Mouse (Mus musculus): Measurements from ENCODE around the gene Rab42. TPM values are rescaled to one million over a fixed set of nuclear protein-coding genes. Genes with fewer than 3 reads are reported as not detected.

Rab42 gene
- 1.8 and 2.3 TPM in 2 replicates for polyA plus RNA-seq (2014; fragmentation: Nextera tagmentation; extraction: Ambion mirVana)

- Histone ChIP-seq H3K4me1 (ENCODE audit: control insufficient read depth, insufficient read depth, low read length) (no peaks in the 10 kb centered on the region), H3K36me3 (ENCODE audit: control insufficient read depth, insufficient read depth, low read length) (no peaks in the 10 kb centered on the region), H3K27me3 (replicated peaks; ENCODE audit: control insufficient read depth, insufficient read depth, low read length) (no peaks in the 10 kb centered on the region), H3K27ac (replicated peaks; ENCODE audit: low read depth, low read length) (peak within 1 kb of the TSS; percentile 56), H3K4me3 (ENCODE audit: low read depth, low read length) (peak within 1 kb of the TSS; percentile 47), H3K9ac (ENCODE audit: low read depth, low read length) (peak within 1 kb of the TSS; percentile 66), H3K9me3 (ENCODE audit: control insufficient read depth, low read length) (no peaks in the 10 kb centered on the region), H3K4me2 (ENCODE audit: low read depth, low read length) (peak within 1 kb of the TSS; percentile 69)
- 0% methylated on average over 15 of the region's 31 CpGs for WGBS
- DNase-seq (ENCODE audit: low spot score) = peak; percentile 79
- ATAC-seq (ENCODE audit: low read depth) = peak; percentile 81
These were observed at the start of gene Rab42 for GRCm38 (mm10) chr4:132302939-132303479. Rab42 (minus strand) TSS chr4:132303385.

GRCm38 (mm10) chr4:132352739-132353138 is 49.6 kb upstream of the Rab42 start:
- DNase-seq (ENCODE audit: low spot score) (no peak), ATAC-seq (ENCODE audit: low read depth) (no peak)
- Histone ChIP-seq H3K9me3 (ENCODE audit: control insufficient read depth, low read length) (no peaks in the 10 kb centered on the region), H3K4me3 (ENCODE audit: low read depth, low read length) (peak overlapping the region; percentile 85), H3K27me3 (replicated peaks; ENCODE audit: control insufficient read depth, insufficient read depth, low read length) (no peaks in the 10 kb centered on the region), H3K9ac (ENCODE audit: low read depth, low read length) (peak overlapping the region; percentile 94), H3K36me3 (ENCODE audit: control insufficient read depth, insufficient read depth, low read length) (peaks cover 37% of the 10 kb centered on the region), H3K27ac (replicated peaks; ENCODE audit: low read depth, low read length) (peak overlapping the region; percentile 92), H3K4me1 (ENCODE audit: control insufficient read depth, insufficient read depth, low read length) (peaks cover 10% of the 10 kb centered on the region), H3K4me2 (ENCODE audit: low read depth, low read length) (peak overlapping the region; percentile 79)
- under 1% methylated on average over 14 of the region's 14 CpGs for WGBS

GRCm38 (mm10) chr4:132351401-132351800 is 48.2 kb upstream of the Rab42 start:
- ATAC-seq (ENCODE audit: low read depth) (no peak), DNase-seq (ENCODE audit: low spot score) (no peak)
- Histone ChIP-seq H3K4me2 (ENCODE audit: low read depth, low read length) (peak overlapping the region; percentile 79), H3K4me1 (ENCODE audit: control insufficient read depth, insufficient read depth, low read length) (peaks cover 10% of the 10 kb centered on the region), H3K9ac (ENCODE audit: low read depth, low read length) (peak overlapping the region; percentile 94; the same call in 1 of the 2 replicates), H3K36me3 (ENCODE audit: control insufficient read depth, insufficient read depth, low read length) (peaks cover 26% of the 10 kb centered on the region), H3K27ac (replicated peaks; ENCODE audit: low read depth, low read length) (no peak overlapping the region), H3K27me3 (replicated peaks; ENCODE audit: control insufficient read depth, insufficient read depth, low read length) (no peaks in the 10 kb centered on the region), H3K4me3 (ENCODE audit: low read depth, low read length) (peak overlapping the region; percentile 85), H3K9me3 (ENCODE audit: control insufficient read depth, low read length) (no peaks in the 10 kb centered on the region)
- WGBS = 42% methylated on average over 1 of the region's 1 CpGs

GRCm38 (mm10) chr4:132350854-132351253 is 47.7 kb upstream of the Rab42 start:
- 62% methylated on average over 3 of the region's 3 CpGs for WGBS
- no peak for DNase-seq (ENCODE audit: low spot score)
- H3K9ac ChIP-seq (ENCODE audit: low read depth, low read length) = 0 out of 2 replicates have a peak overlapping the region, but pooled peaks have one; percentile 30
- ATAC-seq (ENCODE audit: low read depth) = no peak
- no peak overlapping the region for H3K4me3 ChIP-seq (ENCODE audit: low read depth, low read length)
- no peak overlapping the region; the same call in 1 of the 2 replicates for H3K27ac ChIP-seq (replicated peaks; ENCODE audit: low read depth, low read length)
- H3K27me3 ChIP-seq (replicated peaks; ENCODE audit: control insufficient read depth, insufficient read depth, low read length) = no peaks in the 10 kb centered on the region
- H3K36me3 ChIP-seq (ENCODE audit: control insufficient read depth, insufficient read depth, low read length) = peaks cover 23% of the 10 kb centered on the region
- no peak overlapping the region for H3K4me2 ChIP-seq (ENCODE audit: low read depth, low read length)
- no peaks in the 10 kb centered on the region for H3K9me3 ChIP-seq (ENCODE audit: control insufficient read depth, low read length)
- peaks cover 10% of the 10 kb centered on the region for H3K4me1 ChIP-seq (ENCODE audit: control insufficient read depth, insufficient read depth, low read length)

- H3K4me1 ChIP-seq (ENCODE audit: control insufficient read depth, insufficient read depth, low read length) = peaks cover 10% of the 10 kb centered on the region
- no peak for DNase-seq (ENCODE audit: low spot score)
- H3K27me3 ChIP-seq (replicated peaks; ENCODE audit: control insufficient read depth, insufficient read depth, low read length) = no peaks in the 10 kb centered on the region
- H3K4me3 ChIP-seq (ENCODE audit: low read depth, low read length) = no peak overlapping the region
- H3K36me3 ChIP-seq (ENCODE audit: control insufficient read depth, insufficient read depth, low read length) = peaks cover 19% of the 10 kb centered on the region
- H3K9ac ChIP-seq (ENCODE audit: low read depth, low read length) = no peak overlapping the region
- no peak overlapping the region for H3K27ac ChIP-seq (replicated peaks; ENCODE audit: low read depth, low read length)
- 46% methylated on average over 2 of the region's 2 CpGs for WGBS
- no peak overlapping the region for H3K4me2 ChIP-seq (ENCODE audit: low read depth, low read length)
- no peak for ATAC-seq (ENCODE audit: low read depth)
- H3K9me3 ChIP-seq (ENCODE audit: control insufficient read depth, low read length) = no peaks in the 10 kb centered on the region
These were observed 47.0 kb upstream of the Rab42 start for GRCm38 (mm10) chr4:132350123-132350740.

GRCm38 (mm10) chr4:132349495-132350122 is 46.4 kb upstream of the Rab42 start:
- WGBS = 56% methylated on average over 3 of the region's 3 CpGs
- Histone ChIP-seq H3K9me3 (ENCODE audit: control insufficient read depth, low read length) (no peaks in the 10 kb centered on the region), H3K9ac (ENCODE audit: low read depth, low read length) (no peak overlapping the region), H3K36me3 (ENCODE audit: control insufficient read depth, insufficient read depth, low read length) (peaks cover 19% of the 10 kb centered on the region), H3K27ac (replicated peaks; ENCODE audit: low read depth, low read length) (no peak overlapping the region), H3K4me1 (ENCODE audit: control insufficient read depth, insufficient read depth, low read length) (peaks cover 14% of the 10 kb centered on the region), H3K4me2 (ENCODE audit: low read depth, low read length) (no peak overlapping the region), H3K27me3 (replicated peaks; ENCODE audit: control insufficient read depth, insufficient read depth, low read length) (no peaks in the 10 kb centered on the region), H3K4me3 (ENCODE audit: low read depth, low read length) (no peak overlapping the region)
- ATAC-seq (ENCODE audit: low read depth) = no peak
- DNase-seq (ENCODE audit: low spot score) = no peak

GRCm38 (mm10) chr4:132346661-132347060 is 43.5 kb upstream of the Rab42 start:
- H3K9me3 ChIP-seq (ENCODE audit: control insufficient read depth, low read length) = no peaks in the 10 kb centered on the region
- H3K4me3 ChIP-seq (ENCODE audit: low read depth, low read length) = no peak overlapping the region
- no peak overlapping the region for H3K27ac ChIP-seq (replicated peaks; ENCODE audit: low read depth, low read length)
- WGBS = 72% methylated on average over 3 of the region's 3 CpGs
- peaks cover 19% of the 10 kb centered on the region for H3K4me1 ChIP-seq (ENCODE audit: control insufficient read depth, insufficient read depth, low read length)
- peaks cover 14% of the 10 kb centered on the region for H3K36me3 ChIP-seq (ENCODE audit: control insufficient read depth, insufficient read depth, low read length)
- no peaks in the 10 kb centered on the region for H3K27me3 ChIP-seq (replicated peaks; ENCODE audit: control insufficient read depth, insufficient read depth, low read length)
- no peak overlapping the region for H3K4me2 ChIP-seq (ENCODE audit: low read depth, low read length)
- ATAC-seq (ENCODE audit: low read depth) (no peak), DNase-seq (ENCODE audit: low spot score) (no peak)
- no peak overlapping the region for H3K9ac ChIP-seq (ENCODE audit: low read depth, low read length)

- Histone ChIP-seq H3K27me3 (replicated peaks; ENCODE audit: control insufficient read depth, insufficient read depth, low read length) (no peaks in the 10 kb centered on the region), H3K4me2 (ENCODE audit: low read depth, low read length) (no peak overlapping the region), H3K36me3 (ENCODE audit: control insufficient read depth, insufficient read depth, low read length) (peaks cover 10% of the 10 kb centered on the region), H3K4me3 (ENCODE audit: low read depth, low read length) (no peak overlapping the region), H3K9me3 (ENCODE audit: control insufficient read depth, low read length) (no peaks in the 10 kb centered on the region), H3K9ac (ENCODE audit: low read depth, low read length) (no peak overlapping the region), H3K4me1 (ENCODE audit: control insufficient read depth, insufficient read depth, low read length) (peaks cover 15% of the 10 kb centered on the region), H3K27ac (replicated peaks; ENCODE audit: low read depth, low read length) (no peak overlapping the region)
- no peak for DNase-seq (ENCODE audit: low spot score)
- WGBS = 83% methylated on average over 4 of the region's 4 CpGs
- ATAC-seq (ENCODE audit: low read depth) = no peak
These were observed 43.1 kb upstream of the Rab42 start for GRCm38 (mm10) chr4:132346261-132346660.
